Mouse (Mus musculus): ENCODE measurements at regions not wholly inside any gene's neighbourhood (a gene's known extent, or its start where the extent isn't known, plus 50 kb on each side); places are given as distances from the start of the nearest gene placed in this dataset.
A peak's percentile ranks its signal among the peaks of the same experiment; 100 is the strongest.

GRCm38 (mm10) chr5:29142957-29143356, 52.8 kb upstream of the Rnf32 start:
- WGBS = 48% methylated on average over 2 of the region's 2 CpGs
- Histone ChIP-seq H3K4me2 (no peak overlapping the region), H3K4me3 (replicated peaks) (no peak overlapping the region), H3K27me3 (replicated peaks) (no peaks in the 10 kb centered on the region), H3K9ac (replicated peaks) (no peak overlapping the region), H3K27ac (replicated peaks) (no peak overlapping the region), H3K9me3 (replicated peaks) (no peaks in the 10 kb centered on the region), H3K36me3 (no peaks in the 10 kb centered on the region), H3K4me1 (no peaks in the 10 kb centered on the region)
- ATAC-seq (ENCODE audit: low FRiP score) = peak; percentile 68

GRCm38 (mm10) chr5:29142502-29142901, 53.3 kb upstream of the Rnf32 start:
- no peak overlapping the region for H3K4me2 ChIP-seq
- no peak overlapping the region for H3K9ac ChIP-seq (replicated peaks)
- ATAC-seq (ENCODE audit: low FRiP score) = peak; percentile 57; the same call in 1 of the 2 replicates
- no peak overlapping the region for H3K4me3 ChIP-seq (replicated peaks)
- H3K27ac ChIP-seq (replicated peaks) = no peak overlapping the region
- H3K9me3 ChIP-seq (replicated peaks) = no peaks in the 10 kb centered on the region
- no peaks in the 10 kb centered on the region for H3K36me3 ChIP-seq
- no peaks in the 10 kb centered on the region for H3K4me1 ChIP-seq
- no peaks in the 10 kb centered on the region for H3K27me3 ChIP-seq (replicated peaks)
- 78% methylated on average over 13 of the region's 13 CpGs for WGBS

GRCm38 (mm10) chr5:29137481-29137880, 58.3 kb upstream of the Rnf32 start:
- Histone ChIP-seq H3K27ac (replicated peaks) (no peak overlapping the region), H3K9me3 (replicated peaks) (no peaks in the 10 kb centered on the region), H3K9ac (replicated peaks) (no peak overlapping the region), H3K4me2 (no peak overlapping the region), H3K27me3 (replicated peaks) (no peaks in the 10 kb centered on the region), H3K4me1 (no peaks in the 10 kb centered on the region), H3K36me3 (no peaks in the 10 kb centered on the region), H3K4me3 (replicated peaks) (no peak overlapping the region)
- 64% methylated on average over 5 of the region's 5 CpGs for WGBS
- ATAC-seq (ENCODE audit: low FRiP score) = no peak

- Histone ChIP-seq H3K27me3 (replicated peaks) (no peaks in the 10 kb centered on the region), H3K9ac (replicated peaks) (no peak overlapping the region), H3K36me3 (no peaks in the 10 kb centered on the region), H3K27ac (replicated peaks) (no peak overlapping the region), H3K4me3 (replicated peaks) (no peak overlapping the region), H3K4me1 (no peaks in the 10 kb centered on the region), H3K4me2 (no peak overlapping the region), H3K9me3 (replicated peaks) (no peaks in the 10 kb centered on the region)
- ATAC-seq (ENCODE audit: low FRiP score) = no peak
- WGBS = 15% methylated on average over 3 of the region's 3 CpGs
Observed at GRCm38 (mm10) chr5:29132261-29132660, 63.5 kb upstream of the Rnf32 start.

GRCm38 (mm10) chr5:29131762-29132161, 64.0 kb upstream of the Rnf32 start:
- no peaks in the 10 kb centered on the region for H3K9me3 ChIP-seq (replicated peaks)
- H3K4me1 ChIP-seq = no peaks in the 10 kb centered on the region
- H3K27me3 ChIP-seq (replicated peaks) = no peaks in the 10 kb centered on the region
- no peak overlapping the region for H3K27ac ChIP-seq (replicated peaks)
- WGBS = 14% methylated on average over 2 of the region's 2 CpGs
- no peak for ATAC-seq (ENCODE audit: low FRiP score)
- H3K36me3 ChIP-seq = no peaks in the 10 kb centered on the region
- no peak overlapping the region for H3K4me3 ChIP-seq (replicated peaks)
- no peak overlapping the region for H3K4me2 ChIP-seq
- H3K9ac ChIP-seq (replicated peaks) = no peak overlapping the region

- no peak overlapping the region for H3K4me2 ChIP-seq
- no peaks in the 10 kb centered on the region for H3K36me3 ChIP-seq
- no peak overlapping the region for H3K27ac ChIP-seq (replicated peaks)
- H3K9ac ChIP-seq (replicated peaks) = no peak overlapping the region
- no peaks in the 10 kb centered on the region for H3K9me3 ChIP-seq (replicated peaks)
- H3K4me3 ChIP-seq (replicated peaks) = no peak overlapping the region
- 86% methylated on average over 3 of the region's 3 CpGs for WGBS
- H3K4me1 ChIP-seq = no peaks in the 10 kb centered on the region
- ATAC-seq (ENCODE audit: low FRiP score) = no peak
- no peaks in the 10 kb centered on the region for H3K27me3 ChIP-seq (replicated peaks)
Observed at GRCm38 (mm10) chr5:29129724-29130123, 66.1 kb upstream of the Rnf32 start.

GRCm38 (mm10) chr5:29116942-29117341, 78.8 kb upstream of the Rnf32 start:
- no peak overlapping the region for H3K4me2 ChIP-seq
- no peak for ATAC-seq (ENCODE audit: low FRiP score)
- 77% methylated on average over 2 of the region's 2 CpGs for WGBS
- no peaks in the 10 kb centered on the region for H3K4me1 ChIP-seq
- H3K9ac ChIP-seq (replicated peaks) = no peak overlapping the region
- H3K36me3 ChIP-seq = no peaks in the 10 kb centered on the region
- no peaks in the 10 kb centered on the region for H3K9me3 ChIP-seq (replicated peaks)
- no peak overlapping the region for H3K4me3 ChIP-seq (replicated peaks)
- H3K27me3 ChIP-seq (replicated peaks) = no peaks in the 10 kb centered on the region
- no peak overlapping the region for H3K27ac ChIP-seq (replicated peaks)

- Histone ChIP-seq H3K36me3 (no peaks in the 10 kb centered on the region), H3K4me3 (replicated peaks) (no peak overlapping the region), H3K4me1 (no peaks in the 10 kb centered on the region), H3K4me2 (no peak overlapping the region), H3K9ac (replicated peaks) (no peak overlapping the region), H3K27ac (replicated peaks) (no peak overlapping the region), H3K9me3 (replicated peaks) (no peaks in the 10 kb centered on the region), H3K27me3 (replicated peaks) (no peaks in the 10 kb centered on the region)
- no peak for ATAC-seq (ENCODE audit: low FRiP score)
Observed at GRCm38 (mm10) chr5:29112531-29112930, 83.3 kb upstream of the Rnf32 start.

- Histone ChIP-seq H3K27me3 (replicated peaks) (no peaks in the 10 kb centered on the region), H3K9me3 (replicated peaks) (no peaks in the 10 kb centered on the region), H3K9ac (replicated peaks) (no peak overlapping the region), H3K4me1 (no peaks in the 10 kb centered on the region), H3K27ac (replicated peaks) (no peak overlapping the region), H3K4me3 (replicated peaks) (no peak overlapping the region), H3K4me2 (no peak overlapping the region), H3K36me3 (no peaks in the 10 kb centered on the region)
- no peak for ATAC-seq (ENCODE audit: low FRiP score)
Observed at GRCm38 (mm10) chr5:29107276-29107675, 88.5 kb upstream of the Rnf32 start.

- no peaks in the 10 kb centered on the region for H3K4me1 ChIP-seq
- whole genome bisulfite sequencing = 88% methylated on average over 1 of the region's 1 CpGs
- no peaks in the 10 kb centered on the region for H3K9me3 ChIP-seq (replicated peaks)
Observed at GRCm38 (mm10) chr5:29083288-29083687, 112.5 kb upstream of the Rnf32 start.

GRCm38 (mm10) chr5:29054393-29054792, 141.4 kb upstream of the Rnf32 start:
- ATAC-seq (ENCODE audit: low FRiP score) = no peak
- no peaks in the 10 kb centered on the region for H3K36me3 ChIP-seq
- no peak overlapping the region for H3K4me3 ChIP-seq (replicated peaks)
- no peak overlapping the region for H3K9ac ChIP-seq (replicated peaks)
- H3K27ac ChIP-seq (replicated peaks) = no peak overlapping the region
- no peaks in the 10 kb centered on the region for H3K9me3 ChIP-seq (replicated peaks)
- no peak overlapping the region for H3K4me2 ChIP-seq
- no peaks in the 10 kb centered on the region for H3K27me3 ChIP-seq (replicated peaks)
- WGBS = 87% methylated on average over 1 of the region's 1 CpGs
- no peaks in the 10 kb centered on the region for H3K4me1 ChIP-seq

More at GRCm38 (mm10) chr5:29083288-29083687, 112.5 kb upstream of the Rnf32 start:
- H3K27me3 ChIP-seq (replicated peaks) = no peaks in the 10 kb centered on the region
- H3K4me3 ChIP-seq (replicated peaks) = no peak overlapping the region
- ATAC-seq (ENCODE audit: low FRiP score) = no peak
- no peak overlapping the region for H3K9ac ChIP-seq (replicated peaks)
- no peaks in the 10 kb centered on the region for H3K36me3 ChIP-seq
- no peak overlapping the region for H3K27ac ChIP-seq (replicated peaks)
- H3K4me2 ChIP-seq = no peak overlapping the region

GRCm38 (mm10) chr5:29036636-29037035, 159.2 kb upstream of the Rnf32 start:
- ATAC-seq (ENCODE audit: low FRiP score) = no peak
- H3K9me3 ChIP-seq (replicated peaks) = no peaks in the 10 kb centered on the region
- no peak overlapping the region for H3K4me3 ChIP-seq (replicated peaks)
- no peak overlapping the region for H3K9ac ChIP-seq (replicated peaks)
- no peaks in the 10 kb centered on the region for H3K36me3 ChIP-seq
- no peak overlapping the region for H3K27ac ChIP-seq (replicated peaks)
- 73% methylated on average over 20 of the region's 20 CpGs for WGBS
- H3K4me2 ChIP-seq = no peak overlapping the region
- H3K27me3 ChIP-seq (replicated peaks) = no peaks in the 10 kb centered on the region
- no peaks in the 10 kb centered on the region for H3K4me1 ChIP-seq

GRCm38 (mm10) chr5:29033462-29033997, 162.3 kb upstream of the Rnf32 start:
- H3K4me3 ChIP-seq (replicated peaks) = no peak overlapping the region
- ATAC-seq (ENCODE audit: low FRiP score) = no peak
- no peaks in the 10 kb centered on the region for H3K27me3 ChIP-seq (replicated peaks)
- no peak overlapping the region for H3K4me2 ChIP-seq
- H3K9ac ChIP-seq (replicated peaks) = no peak overlapping the region
- no peaks in the 10 kb centered on the region for H3K36me3 ChIP-seq
- 69% methylated on average over 4 of the region's 4 CpGs for WGBS
- no peaks in the 10 kb centered on the region for H3K4me1 ChIP-seq
- H3K9me3 ChIP-seq (replicated peaks) = no peaks in the 10 kb centered on the region
- H3K27ac ChIP-seq (replicated peaks) = no peak overlapping the region

All from neural tube, embryonic 15.5 days (tissue).